Mouse (Mus musculus) A20 (cell line): ENCODE data around the gene Ryr3.

Source experiments
- DNase-seq: peaks from one replicate; pipeline ENCODE4 v3.0.0-alpha.2; 2011; ENCODE audit warnings: low read depth, low spot score

Gene Ryr3

DNA sequence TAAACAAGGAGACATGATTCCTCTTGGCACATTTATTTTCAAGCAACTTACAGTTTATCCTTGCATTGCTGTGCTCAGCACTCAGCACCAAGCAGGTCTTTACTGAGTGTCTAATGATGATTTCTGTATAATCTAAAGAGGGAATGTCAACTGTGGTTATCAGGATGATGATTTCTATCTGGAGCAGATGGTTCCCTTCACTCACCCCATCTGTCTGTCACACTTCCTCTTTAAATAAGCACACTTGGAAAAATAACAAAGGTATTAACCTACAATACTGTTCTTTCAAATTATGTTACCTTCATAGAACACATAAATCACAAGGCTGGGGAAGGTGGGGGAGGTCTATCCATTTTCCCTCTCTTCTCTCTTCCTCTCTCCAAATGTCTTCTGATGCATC is 304.3 kb downstream of the Ryr3 start:
- no peak for DNase-seq

DNA sequence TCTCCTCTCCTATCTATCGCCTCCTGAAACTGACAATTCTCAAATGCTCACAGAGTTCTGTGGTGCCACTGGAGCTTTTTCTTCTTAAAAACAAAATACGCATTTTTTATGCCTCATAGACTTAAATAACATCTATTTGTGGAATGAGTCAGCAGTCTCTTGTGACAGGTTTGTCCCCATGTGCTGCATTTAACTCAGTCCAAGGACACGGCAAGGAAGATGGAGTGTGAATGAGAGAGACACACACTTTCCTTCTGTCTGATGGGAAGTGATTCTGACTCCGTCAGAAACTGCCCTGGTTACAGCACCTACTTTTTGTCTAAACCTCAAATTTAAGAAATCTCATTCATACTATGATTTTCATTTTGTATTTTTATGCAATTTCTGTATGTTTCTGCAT is 306.3 kb downstream of the Ryr3 start:
- no peak for DNase-seq

DNA sequence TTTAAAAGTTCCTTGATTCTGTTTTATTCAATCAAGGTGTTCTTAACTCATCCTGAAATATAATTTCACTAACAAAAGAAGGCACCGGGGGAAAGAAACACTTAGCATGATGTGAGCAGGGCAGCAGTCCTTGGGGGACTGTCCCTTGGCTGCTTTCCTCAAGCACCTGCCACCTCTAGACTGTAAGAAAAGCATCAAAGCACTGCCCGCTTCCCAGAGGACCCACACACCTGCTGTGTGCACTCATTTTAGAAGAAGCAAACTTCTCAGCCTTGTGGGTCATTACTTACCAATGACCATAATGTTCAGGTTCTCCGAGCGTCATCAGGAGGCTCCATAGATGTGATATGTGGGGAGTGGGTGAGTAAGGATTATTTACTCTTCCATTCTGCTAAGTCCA is 307.8 kb downstream of the Ryr3 start:
- DNase-seq, result no peak

DNA sequence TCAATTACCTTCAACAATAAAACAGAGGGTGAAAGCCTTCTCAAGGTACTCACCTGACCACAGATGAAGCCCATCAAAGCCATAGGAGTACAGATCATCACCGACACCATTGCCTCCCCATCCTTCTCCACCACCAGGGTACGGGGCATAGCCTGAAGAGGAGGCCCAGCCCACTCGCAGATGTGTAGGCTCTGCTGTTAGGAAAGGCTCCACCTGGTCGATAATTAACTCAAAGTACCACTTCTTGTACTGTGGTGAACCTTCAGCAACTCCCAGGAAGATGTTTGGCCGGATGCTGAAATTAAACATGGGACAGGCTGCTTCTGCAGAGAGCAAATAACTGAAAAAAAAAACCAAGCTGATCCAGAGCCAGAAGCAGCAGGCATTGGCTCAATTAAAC is 316.1 kb downstream of the Ryr3 start:
- no peak for DNase-seq

DNA sequence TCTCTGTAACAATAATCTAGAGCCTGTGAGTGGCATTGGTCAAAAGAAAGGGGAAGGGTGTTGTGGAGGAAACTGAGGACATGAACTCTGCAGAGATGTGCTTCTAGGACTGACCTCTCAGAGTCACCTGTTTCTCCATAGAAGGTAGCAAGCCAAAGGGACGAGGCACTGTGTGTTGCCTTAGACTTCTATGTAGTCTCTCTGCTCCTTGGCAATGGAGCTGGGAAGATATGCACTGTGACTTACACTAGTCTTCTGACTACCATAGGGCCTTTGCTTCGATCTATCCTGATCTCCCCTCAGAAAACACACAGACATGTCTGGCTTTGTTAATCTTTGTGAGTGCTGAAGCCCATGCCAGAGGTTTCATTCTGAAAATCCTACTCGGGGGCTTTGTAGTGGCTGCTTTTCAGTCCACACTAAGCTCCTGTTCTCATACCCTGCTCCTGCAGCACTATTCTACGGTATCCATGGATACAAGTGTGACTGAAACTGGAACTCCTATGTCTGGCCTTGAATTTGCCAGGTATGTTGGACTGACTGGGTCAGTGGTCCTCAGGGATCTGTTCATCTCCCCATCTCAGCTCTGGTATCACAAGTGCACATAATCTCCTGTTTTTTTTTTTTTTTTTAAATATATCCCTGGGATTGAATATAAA is 332.3 kb downstream of the Ryr3 start:
- no peak for DNase-seq

DNA sequence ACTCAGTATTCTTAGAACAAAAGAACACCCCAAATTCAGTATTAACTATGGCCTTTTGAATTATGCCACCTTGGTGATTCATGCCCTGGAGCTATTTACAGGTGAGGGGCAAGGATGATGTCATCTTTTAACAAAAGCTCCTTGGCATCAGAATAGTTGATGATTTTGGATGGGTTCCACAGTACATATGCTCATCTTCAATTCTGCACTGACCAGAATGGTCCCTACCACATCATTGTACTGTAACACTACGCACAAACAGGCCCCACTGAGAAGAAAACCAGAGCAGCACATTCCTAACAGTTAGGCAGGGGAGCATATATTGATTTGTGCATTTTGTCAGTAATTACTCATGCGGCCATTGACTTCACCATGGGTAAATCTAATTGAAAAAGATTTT is 335.1 kb downstream of the Ryr3 start:
- DNase-seq, result no peak

DNA sequence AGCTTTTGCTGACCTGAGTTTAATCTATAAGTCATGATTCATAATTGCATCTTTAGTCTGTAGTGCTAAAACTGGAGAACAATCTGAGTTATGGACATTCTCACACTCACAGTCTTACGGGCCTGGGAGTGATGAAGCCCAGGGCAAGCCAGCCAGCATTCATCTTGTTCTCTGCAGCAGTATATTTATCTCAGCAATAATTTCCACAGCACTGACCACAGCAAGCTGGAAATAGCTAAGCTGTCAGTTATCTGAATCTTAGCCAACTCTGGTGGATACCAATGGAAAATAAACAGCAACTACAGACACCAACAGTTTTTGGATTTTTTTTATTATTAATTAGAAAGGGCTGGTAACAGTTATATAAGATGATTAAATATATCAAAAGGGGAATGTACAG is 335.5 kb downstream of the Ryr3 start:
- no peak for DNase-seq

DNA sequence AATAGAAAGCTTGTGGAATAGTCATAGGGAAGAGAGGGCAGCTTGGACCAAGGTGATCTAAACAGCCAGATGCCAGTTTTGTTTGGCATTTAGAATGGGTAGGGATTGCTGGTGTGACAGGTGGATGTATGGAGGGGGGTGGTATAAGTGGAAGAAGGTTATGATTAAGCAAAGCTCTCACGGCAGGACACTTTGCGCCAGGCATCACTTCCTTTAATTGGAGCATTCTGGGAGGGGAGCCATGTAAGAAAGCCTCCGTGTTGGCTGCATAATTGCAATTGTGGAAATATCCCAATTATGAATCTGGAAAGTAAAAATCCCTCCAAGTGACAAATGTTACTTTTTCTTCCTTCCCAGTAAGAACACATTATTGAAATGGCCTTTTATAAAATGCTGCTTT is 339.5 kb downstream of the Ryr3 start:
- DNase-seq, result no peak

DNA sequence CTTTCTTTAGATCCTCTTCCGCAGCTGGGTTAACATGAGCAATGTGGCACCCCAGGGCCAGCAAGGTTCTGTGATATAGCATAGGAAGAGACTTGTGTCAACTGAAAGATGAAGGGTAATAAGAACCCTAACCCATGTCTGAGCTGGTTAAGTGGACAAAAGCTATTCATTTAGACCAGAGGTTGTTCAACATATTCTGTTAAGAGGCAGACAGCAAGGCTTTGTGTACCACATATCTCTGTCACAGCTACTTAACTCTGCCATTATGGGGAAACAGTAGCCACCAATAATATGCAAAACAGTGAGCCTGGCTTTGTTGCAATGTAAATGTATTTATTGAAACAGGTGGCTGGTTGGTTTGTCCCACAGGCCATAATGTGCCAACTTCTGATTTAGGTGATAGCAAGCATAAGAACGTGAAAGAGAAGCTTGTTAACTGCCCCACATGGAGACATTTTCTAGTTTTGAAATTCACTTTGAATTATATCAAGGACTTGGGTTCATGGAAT is 350.8 kb downstream of the Ryr3 start:
- DNase-seq, result no peak

DNA sequence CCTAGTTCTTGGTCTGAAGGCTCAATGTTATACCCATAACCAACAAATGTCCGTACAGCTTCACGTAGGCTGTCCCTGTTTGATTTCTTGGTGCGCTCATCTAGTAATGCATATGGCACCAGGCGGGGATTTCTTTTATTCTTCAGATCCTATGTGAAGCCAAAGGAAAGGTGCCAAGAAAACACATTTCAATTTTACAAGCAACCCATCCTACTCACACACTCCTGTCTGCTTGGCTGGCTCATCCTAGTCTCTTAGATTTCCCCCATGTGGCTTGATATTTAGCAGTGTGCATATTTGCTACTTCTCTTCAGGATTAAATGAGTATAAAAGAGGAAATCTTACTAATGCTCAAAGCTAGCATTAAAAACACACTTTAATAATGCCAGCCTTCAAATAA is 355.1 kb downstream of the Ryr3 start:
- no peak for DNase-seq

DNA sequence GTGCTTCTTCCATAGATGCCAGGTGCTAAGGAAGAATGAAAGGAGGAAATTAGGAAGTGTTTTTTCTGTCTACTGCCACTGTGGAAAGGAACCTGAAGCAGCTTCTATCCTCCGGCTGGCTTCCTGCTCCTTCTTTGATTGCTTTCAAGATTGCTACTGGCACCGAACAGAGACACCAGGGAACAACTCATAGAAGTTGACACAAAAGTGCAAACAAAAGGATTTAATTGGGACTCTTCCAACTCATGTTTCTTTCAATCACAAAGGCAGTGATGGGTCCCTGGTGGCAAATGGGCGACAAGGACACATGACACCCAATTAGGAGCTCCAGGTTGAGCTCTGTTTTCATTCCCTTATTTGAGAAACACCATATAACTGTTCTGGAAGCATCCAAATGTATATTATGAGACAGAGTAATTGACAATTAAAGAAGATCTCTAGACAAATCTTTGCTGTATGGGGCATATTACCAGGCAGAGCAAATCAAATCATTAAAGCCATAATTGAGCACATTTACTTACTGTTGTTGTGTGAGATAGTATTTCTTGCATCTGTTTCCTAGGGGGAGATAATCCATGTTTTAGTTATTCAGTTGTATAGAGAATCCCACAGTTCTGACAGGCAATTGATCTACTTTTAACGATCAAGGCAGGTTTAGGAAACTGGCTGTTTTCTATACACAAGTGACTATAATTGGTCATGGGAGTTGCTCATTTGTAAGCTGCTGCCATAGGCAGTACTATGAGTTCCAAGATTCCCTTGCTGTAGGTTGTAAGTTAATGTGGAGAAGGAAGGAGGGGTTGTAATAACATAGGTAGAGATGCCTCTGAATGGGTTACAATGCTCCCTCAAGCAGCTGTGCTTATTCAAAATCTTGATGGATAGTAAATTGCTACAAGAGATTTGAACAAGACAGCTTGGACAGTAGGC is 371.0 kb downstream of the Ryr3 start:
- no peak for DNase-seq

DNA sequence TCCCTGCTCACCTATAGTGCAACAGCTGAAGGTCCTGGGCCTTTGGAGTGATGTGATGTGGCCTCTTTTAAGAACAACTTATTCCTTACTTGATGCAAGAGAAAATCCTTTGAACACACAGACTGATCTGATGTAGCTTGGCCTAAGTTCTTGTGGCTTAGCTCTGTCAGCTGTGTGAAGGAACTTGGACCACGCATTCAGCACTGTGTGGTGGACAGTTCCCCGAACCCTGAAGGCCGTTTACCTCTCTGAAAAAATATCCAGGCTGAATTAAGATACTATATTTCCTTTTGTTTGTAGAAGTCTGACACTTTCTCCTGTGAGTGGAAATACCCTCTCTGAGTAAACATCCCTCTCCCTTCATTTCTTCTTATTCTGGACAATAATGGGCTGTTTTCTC is 374.0 kb downstream of the Ryr3 start:
- DNase-seq, result no peak

DNA sequence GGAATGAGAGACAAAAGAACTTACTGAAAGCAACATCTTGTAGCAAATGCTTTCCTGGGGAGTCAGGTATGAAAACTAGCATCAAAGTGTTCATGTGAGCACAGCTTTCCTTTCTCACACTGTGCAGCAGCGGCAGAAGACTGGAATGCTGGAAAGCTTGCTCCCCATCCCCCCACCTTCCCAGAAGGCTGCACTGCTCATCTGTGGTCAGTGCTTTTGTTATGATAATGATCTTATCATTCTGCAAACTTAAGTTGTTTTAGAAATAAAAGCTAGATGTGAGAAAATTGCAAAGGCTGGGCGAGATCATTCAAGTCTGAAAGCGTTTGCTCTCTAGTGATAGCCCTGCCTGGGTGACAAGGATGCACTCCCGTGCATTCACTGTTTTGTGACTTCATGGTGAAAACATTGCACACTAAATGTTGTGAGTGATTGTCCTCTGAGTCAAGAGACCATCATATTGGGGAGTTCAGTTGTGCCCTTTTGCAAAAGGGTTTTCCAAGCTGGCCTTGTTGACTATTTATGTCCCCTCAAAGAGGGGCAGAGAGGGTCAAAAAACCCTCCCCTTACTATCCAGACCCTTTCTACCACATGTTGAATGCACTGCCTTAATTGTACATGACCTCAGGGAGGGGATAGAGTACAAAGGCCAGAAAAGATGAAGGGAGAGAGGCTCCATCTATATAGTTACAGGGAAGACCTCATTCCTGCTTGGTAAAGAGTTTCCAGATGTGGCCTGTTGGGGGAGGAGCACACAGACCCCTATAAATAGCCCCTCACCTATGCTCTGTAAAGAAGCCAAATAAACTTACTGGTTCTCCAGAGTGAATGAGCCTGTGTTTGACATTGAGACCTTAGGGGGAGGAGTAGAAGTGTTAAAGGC is 385.2 kb downstream of the Ryr3 start:
- DNase-seq, result no peak

DNA sequence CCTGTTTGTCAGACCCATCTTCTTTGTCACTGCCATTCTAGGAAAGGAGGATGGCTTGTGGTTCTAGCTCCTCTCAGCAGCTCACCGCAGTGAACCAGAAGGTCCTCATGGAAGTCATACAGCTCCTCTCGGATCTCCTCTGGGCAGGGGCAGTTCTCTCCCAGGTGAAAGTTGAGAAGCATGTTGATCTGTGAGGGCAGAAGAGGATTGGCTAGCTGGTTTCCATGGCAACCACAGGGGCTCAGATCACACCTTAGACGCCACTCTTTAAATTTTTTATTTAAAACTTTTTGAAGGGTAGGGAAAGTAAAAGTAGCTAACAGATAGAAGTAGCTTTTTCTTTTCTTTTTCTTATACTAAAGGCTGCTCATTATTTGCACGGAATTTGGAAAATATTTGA is 390.3 kb downstream of the Ryr3 start:
- DNase-seq, result no peak

DNA sequence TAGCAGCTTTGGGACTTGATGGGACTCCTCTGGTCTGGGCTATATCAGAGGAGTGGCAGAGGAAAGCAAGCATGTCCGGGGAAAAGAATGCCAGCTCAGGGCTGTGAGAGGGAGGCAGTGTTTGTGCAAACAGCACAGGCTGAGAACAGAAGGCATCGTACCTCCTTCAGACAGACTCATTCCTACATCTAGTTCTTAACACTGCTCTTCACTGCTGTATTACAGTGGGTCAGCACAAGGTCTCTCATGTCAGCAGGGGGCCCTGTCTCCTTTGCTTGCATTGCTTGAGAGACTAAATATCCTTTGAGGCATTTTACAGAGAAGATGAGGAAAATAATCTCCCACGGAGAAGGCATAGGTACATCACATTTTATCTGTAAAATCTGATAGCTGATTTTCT is 394.2 kb downstream of the Ryr3 start:
- DNase-seq, result no peak

DNA sequence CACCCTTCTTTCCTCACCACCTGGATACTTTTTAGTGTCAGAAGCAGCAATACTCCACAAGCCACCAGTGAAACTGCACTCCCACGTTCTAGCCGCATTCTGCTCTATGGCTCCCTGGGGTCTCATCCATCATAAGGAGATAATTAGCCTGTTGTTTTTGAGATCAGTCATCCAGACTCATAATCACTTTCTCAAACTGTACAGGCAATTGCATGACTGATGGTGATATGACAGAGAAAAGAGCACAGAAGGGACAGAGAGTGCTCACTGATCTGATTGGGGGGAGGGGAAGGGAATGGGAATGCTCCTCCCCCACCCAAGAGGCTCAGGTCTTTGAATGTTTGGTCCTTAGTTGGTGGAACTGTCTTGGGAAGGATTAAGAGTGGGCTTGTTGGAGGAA is 397.8 kb downstream of the Ryr3 start:
- no peak for DNase-seq

DNA sequence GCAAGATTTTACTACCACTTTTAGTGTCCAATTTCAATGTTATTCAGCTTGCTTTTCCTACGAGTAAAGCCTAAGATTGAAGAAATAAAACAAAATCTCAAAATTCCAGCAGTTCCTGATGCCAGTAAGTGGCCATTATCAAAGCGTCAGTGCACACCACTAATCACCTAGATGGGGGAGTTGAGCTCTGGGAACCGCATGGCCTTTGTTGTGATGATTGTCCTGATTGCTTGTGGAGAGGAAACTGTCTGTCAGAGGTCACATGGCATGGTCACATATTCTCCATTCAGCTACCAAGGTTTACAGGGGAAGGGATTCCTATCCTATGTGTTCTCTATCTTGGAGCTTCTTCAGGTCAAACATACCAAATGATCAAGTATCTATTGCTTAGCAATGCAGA is 399.9 kb downstream of the Ryr3 start:
- DNase-seq, result no peak

DNA sequence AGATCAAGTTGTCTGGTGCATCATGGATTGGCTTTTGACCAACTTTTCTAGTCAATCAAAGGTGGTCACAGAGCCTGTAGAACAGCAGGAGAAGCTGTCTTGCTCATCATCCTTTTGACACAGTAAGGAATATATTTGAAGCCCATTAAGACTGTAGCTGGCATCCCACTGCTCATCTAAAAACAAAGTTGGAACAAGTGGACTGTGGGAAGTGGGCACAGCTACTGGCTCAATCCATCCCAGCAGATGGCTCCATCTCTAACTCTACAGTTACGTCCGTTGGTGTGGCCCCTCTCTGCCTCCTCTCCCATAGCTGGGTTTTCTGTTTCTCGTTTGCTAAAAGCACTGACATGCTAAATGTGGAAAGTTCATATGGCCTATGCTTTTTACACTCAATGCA is 400.9 kb downstream of the Ryr3 start:
- no peak for DNase-seq

DNA sequence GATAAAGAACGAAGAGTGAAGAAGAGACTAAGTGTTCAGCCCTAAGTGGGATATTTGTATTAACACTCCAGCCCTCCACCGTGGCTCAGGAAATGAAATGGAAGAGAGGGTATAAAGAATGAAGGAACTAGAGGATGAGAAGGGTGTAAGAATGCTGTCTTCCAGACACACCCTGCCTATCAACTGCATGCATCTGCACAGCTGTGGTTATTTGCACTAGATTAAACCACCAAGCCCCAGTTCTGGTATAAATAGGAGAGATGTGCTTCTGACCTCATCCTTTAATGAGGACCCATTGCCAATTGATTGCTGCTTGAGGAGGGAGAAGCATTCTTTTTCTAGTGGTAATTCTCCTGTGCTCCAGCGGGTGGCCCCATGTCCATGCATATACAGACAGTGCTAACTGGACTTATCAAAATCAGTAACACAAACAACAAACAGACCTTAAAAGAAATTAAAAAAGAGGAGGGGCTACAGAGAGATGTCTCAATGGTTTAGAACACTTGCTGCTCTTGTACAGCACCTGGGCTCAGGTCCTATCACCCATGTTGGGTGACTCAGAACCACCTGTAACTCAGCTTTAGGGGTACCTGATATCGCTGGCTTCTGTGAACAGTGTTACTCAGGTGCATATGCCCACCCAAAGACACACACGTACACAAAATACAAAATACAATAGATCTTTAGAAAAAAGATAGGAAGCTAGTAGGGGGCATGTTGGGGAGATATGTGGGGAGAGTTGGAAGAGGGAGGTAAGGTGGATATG is 404.1 kb downstream of the Ryr3 start:
- DNase-seq, result no peak

DNA sequence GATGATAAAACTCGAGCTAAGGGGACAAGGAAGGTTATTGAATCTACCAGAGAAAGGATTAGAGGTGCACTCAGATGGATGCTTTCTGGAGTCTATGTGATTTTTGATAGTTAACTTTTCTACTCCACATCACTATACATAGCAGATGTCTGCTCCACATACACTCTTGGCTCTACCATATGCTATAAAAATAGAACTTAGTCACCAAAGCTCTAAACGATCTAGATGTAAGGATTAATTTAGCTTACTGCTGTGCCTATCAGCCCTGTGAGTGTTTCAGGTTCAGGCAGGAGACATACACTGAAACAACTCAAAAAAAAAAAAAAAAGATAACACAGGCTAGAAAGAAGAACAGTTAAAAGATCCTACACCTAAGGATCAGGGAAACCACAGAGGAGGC is 410.9 kb downstream of the Ryr3 start:
- no peak for DNase-seq

DNA sequence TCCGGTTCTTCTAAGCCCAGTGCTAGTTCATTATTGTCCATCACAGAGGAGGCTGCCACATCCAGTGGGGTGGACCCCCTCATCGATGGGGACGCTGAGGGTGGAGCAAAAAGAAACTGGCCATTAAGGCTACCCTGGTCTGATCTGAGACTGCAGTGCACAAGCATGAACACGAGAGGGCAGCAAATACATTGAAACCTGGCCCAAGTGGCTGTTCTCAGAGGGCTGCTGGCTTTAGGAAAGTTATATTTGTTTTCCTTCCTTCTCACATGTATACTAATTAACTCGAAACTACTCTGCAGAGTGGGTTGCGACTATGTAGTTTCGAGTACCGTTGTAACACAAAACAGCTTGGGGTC is 416.9 kb downstream of the Ryr3 start:
- peak; percentile 54 for DNase-seq
